Mouse (Mus musculus): ENCODE data around the gene Ercc4. TPM values are rescaled to one million over a fixed set of nuclear protein-coding genes. Genes with fewer than 3 reads are reported as not detected.

Ercc4 gene
- polyA plus RNA-seq, 1 experiment from 2014 or later = 15.1 TPM

GRCm38 (mm10) chr16:13152475-13152874 lies 43.0 kb downstream of the Ercc4 start:
- Histone ChIP-seq H3K36me3 (peaks cover 27% of the 10 kb centered on the region), H3K27ac (replicated peaks) (no peak overlapping the region), H3K4me3 (no peak overlapping the region), H3K4me2 (no peak overlapping the region), H3K9ac (no peak overlapping the region), H3K9me3 (no peaks in the 10 kb centered on the region), H3K27me3 (no peaks in the 10 kb centered on the region), H3K4me1 (replicated peaks) (no peaks in the 10 kb centered on the region)
- 92% methylated on average over 5 of the region's 5 CpGs for WGBS
- ATAC-seq (ENCODE audit: low read depth) = no peak

GRCm38 (mm10) chr16:13153215-13153614 lies 43.7 kb downstream of the Ercc4 start:
- Histone ChIP-seq H3K4me1 (replicated peaks) (no peaks in the 10 kb centered on the region), H3K27me3 (no peaks in the 10 kb centered on the region), H3K4me3 (no peak overlapping the region), H3K4me2 (no peak overlapping the region), H3K27ac (replicated peaks) (no peak overlapping the region), H3K9ac (no peak overlapping the region), H3K9me3 (no peaks in the 10 kb centered on the region), H3K36me3 (peaks cover 19% of the 10 kb centered on the region)
- 95% methylated on average over 4 of the region's 4 CpGs for WGBS
- ATAC-seq (ENCODE audit: low read depth) = no peak

DNA sequence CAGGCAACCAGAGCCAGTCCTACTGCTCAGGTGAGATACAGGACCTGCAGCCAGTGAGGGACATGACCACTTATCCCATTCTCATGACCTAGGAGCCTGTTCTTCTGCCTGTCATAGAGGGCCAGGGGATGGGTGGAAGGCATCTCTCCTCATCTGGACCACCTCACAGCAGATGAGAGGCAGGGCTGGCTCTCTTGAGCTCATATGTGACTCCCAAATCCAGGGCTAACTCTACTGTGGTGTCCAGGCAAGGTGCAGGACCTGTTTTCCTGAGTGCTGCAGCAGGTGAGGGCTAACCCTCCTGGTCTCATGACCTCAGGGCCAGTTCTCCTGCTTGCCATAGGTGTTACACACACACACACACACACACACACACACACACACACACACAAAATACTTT lies 44.9 kb downstream of the Ercc4 start:
- ATAC-seq (ENCODE audit: low read depth) = no peak
- Histone ChIP-seq H3K4me3 (no peak overlapping the region), H3K27me3 (no peaks in the 10 kb centered on the region), H3K4me2 (no peak overlapping the region), H3K9me3 (no peaks in the 10 kb centered on the region), H3K4me1 (replicated peaks) (peaks cover 4% of the 10 kb centered on the region), H3K9ac (no peak overlapping the region), H3K27ac (replicated peaks) (no peak overlapping the region), H3K36me3 (peaks cover 8% of the 10 kb centered on the region)

DNA sequence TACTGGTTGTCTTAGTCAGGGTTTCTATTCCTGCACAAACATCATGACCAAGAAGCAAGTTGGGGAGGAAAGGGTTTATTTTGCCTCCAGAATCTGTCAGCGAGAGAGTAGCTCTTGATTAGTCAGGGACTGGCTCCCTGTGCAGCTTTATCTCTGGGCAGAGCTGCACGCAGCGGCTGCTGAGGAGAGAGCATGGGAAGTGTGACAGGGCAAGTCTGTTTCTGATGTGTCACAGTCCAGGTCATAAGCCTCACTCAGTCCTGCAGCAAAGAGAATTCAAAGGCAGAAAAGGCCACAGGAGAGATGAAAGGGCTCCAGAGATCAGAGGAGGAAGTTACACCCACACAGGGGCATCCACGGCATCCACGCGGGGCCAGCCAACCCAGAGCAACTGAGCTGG lies 47.8 kb downstream of the Ercc4 start:
- ATAC-seq (ENCODE audit: low read depth) = no peak
- peaks cover 7% of the 10 kb centered on the region for H3K4me1 ChIP-seq (replicated peaks)
- H3K36me3 ChIP-seq = no peaks in the 10 kb centered on the region
- no peaks in the 10 kb centered on the region for H3K9me3 ChIP-seq
- no peak overlapping the region for H3K9ac ChIP-seq
- H3K4me3 ChIP-seq = no peak overlapping the region
- WGBS = 49% methylated on average over 6 of the region's 6 CpGs
- H3K27me3 ChIP-seq = no peaks in the 10 kb centered on the region
- no peak overlapping the region for H3K4me2 ChIP-seq
- no peak overlapping the region for H3K27ac ChIP-seq (replicated peaks)

DNA sequence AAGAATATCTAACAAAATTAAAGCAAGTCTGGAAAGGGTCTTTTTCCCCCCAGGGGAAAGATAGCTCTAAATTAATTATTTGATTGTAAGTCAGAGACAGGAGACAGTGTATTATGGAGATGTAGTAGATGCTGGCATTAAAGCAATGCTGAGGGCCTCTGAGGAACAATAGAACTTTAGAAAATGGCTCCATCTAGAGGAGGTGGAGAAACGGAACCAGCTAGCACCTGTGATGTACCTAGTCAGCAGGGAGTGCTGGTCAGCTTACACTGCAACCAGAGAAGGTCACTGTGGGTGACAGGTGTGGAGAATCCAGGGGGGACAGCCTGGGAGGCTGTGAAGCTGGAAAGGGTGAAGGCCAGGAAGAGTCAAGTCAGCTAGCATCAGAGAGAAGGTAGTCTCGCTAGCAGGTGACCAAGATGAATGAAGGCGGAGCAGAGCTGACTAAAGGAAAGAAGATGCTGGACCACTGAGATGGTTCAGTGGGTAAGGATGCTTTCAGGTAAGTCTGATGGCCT lies 48.7 kb downstream of the Ercc4 start:
- no peak overlapping the region for H3K9ac ChIP-seq
- WGBS = 60% methylated on average over 3 of the region's 3 CpGs
- H3K36me3 ChIP-seq = no peaks in the 10 kb centered on the region
- ATAC-seq (ENCODE audit: low read depth) = no peak
- H3K27ac ChIP-seq (replicated peaks) = no peak overlapping the region
- H3K9me3 ChIP-seq = no peaks in the 10 kb centered on the region
- H3K4me2 ChIP-seq = no peak overlapping the region
- H3K4me1 ChIP-seq (replicated peaks) = peaks cover 7% of the 10 kb centered on the region
- no peaks in the 10 kb centered on the region for H3K27me3 ChIP-seq
- no peak overlapping the region for H3K4me3 ChIP-seq

DNA sequence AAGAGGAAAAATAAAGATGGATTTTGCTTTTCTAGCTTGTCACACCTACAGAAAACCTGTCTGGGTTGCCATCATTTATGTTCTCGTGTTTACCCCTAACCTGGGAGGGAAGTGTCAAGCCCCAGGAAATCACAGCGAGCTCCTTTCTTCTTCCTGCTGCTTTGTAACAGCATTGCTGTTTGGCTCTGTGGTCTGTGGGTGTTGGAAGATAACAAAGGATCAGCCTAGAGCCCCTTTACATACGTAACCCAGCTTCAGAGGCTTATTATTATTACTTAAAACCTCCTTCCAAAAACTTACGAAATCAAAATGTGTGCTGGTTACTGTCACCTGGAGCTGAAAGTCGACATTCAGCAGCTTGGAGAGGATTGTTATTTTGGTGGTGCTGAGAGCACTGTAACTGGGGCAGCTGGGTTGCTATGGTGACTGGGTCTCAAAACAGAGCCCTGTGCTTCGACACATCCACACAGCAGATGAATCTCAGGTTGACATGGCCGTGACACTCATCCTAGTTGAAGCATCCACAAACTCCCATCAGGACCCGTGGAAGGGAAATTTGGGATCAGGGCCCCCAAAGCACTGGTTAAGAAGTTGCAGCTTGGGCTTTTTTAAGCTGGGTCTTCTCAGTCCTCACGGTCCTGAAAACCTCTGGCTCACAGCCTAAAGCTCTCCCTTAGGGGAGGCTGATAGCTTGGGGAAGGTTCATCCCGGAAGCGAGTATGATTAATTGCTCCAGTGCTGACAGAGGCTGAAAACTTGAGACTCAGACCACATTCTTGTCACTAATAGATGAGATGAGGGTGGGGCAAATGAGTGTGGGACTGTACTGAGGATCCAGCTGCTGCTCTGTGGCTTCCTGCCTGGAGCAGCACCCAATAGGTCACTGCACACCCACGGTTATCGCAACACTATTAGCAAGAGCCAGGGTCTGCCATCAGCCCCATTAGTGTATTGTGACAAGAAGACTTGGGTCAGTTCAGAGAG lies 49.7 kb downstream of the Ercc4 start:
- peaks cover 7% of the 10 kb centered on the region for H3K4me1 ChIP-seq (replicated peaks)
- H3K27me3 ChIP-seq = no peaks in the 10 kb centered on the region
- H3K36me3 ChIP-seq = no peaks in the 10 kb centered on the region
- peak; percentile 74 for ATAC-seq (ENCODE audit: low read depth)
- H3K9me3 ChIP-seq = no peaks in the 10 kb centered on the region
- 46% methylated on average over 13 of the region's 13 CpGs for WGBS
- H3K4me3 ChIP-seq = no peak overlapping the region
- no peak overlapping the region for H3K9ac ChIP-seq
- peak overlapping the region; percentile 58 for H3K4me2 ChIP-seq
- no peak overlapping the region for H3K27ac ChIP-seq (replicated peaks)

GRCm38 (mm10) chr16:13159927-13160644 lies 50.6 kb downstream of the Ercc4 start:
- ATAC-seq (ENCODE audit: low read depth) = peak; percentile 98
- Histone ChIP-seq H3K27ac (replicated peaks) (no peak overlapping the region), H3K9me3 (no peaks in the 10 kb centered on the region), H3K4me2 (peak overlapping the region; percentile 58), H3K27me3 (no peaks in the 10 kb centered on the region), H3K9ac (peak overlapping the region; percentile 55), H3K4me3 (peak overlapping the region; percentile 32), H3K36me3 (no peaks in the 10 kb centered on the region), H3K4me1 (replicated peaks) (peaks cover 7% of the 10 kb centered on the region)
- WGBS = 7% methylated on average over 29 of the region's 29 CpGs

DNA sequence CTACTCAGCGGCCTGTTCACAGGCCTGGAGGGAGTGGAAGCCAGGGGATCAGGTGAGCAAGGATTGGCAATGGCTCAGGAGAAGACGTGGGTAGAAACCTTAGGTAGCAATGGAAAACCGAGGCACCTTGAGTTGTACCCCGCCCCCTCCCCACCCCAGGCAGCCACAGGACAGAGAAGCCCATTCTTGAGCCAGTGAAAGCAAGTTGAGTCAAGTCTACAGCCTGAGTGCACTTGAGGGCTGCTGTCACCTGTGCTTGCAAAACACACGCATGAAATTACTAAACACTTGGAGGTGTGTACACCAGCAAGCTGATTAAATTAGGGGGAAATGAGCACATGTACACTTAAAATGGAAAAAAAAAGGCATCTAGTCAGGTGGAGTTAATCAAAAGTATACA lies 52.0 kb downstream of the Ercc4 start:
- ATAC-seq (ENCODE audit: low read depth) = no peak
- Histone ChIP-seq H3K9ac (no peak overlapping the region), H3K27me3 (no peaks in the 10 kb centered on the region), H3K4me2 (no peak overlapping the region), H3K4me3 (no peak overlapping the region), H3K9me3 (0 out of 2 replicates have a peak, but pooled peaks cover 3% of the 10 kb centered on the region), H3K36me3 (no peaks in the 10 kb centered on the region), H3K4me1 (replicated peaks) (peaks cover 7% of the 10 kb centered on the region), H3K27ac (replicated peaks) (no peak overlapping the region)
- WGBS = 83% methylated on average over 5 of the region's 5 CpGs

GRCm38 (mm10) chr16:13167731-13168130 lies 58.2 kb downstream of the Ercc4 start:
- Histone ChIP-seq H3K27ac (replicated peaks) (no peak overlapping the region), H3K9ac (no peak overlapping the region), H3K4me1 (replicated peaks) (no peaks in the 10 kb centered on the region), H3K9me3 (peaks cover 18% of the 10 kb centered on the region; the same call in 1 of the 2 replicates), H3K27me3 (no peaks in the 10 kb centered on the region), H3K4me2 (no peak overlapping the region), H3K36me3 (no peaks in the 10 kb centered on the region), H3K4me3 (no peak overlapping the region)
- ATAC-seq (ENCODE audit: low read depth) = no peak
- WGBS = 81% methylated on average over 3 of the region's 3 CpGs

- Histone ChIP-seq H3K4me3 (no peak overlapping the region), H3K9me3 (no peaks in the 10 kb centered on the region), H3K27ac (replicated peaks) (no peak overlapping the region), H3K4me1 (replicated peaks) (no peaks in the 10 kb centered on the region), H3K36me3 (no peaks in the 10 kb centered on the region), H3K4me2 (no peak overlapping the region), H3K27me3 (no peaks in the 10 kb centered on the region), H3K9ac (no peak overlapping the region)
- ATAC-seq (ENCODE audit: low read depth) = no peak
- WGBS = 94% methylated on average over 5 of the region's 5 CpGs
These were observed 63.7 kb downstream of the Ercc4 start for GRCm38 (mm10) chr16:13173055-13173742.

- Histone ChIP-seq H3K4me3 (no peak overlapping the region), H3K4me1 (replicated peaks) (no peaks in the 10 kb centered on the region), H3K4me2 (no peak overlapping the region), H3K9me3 (no peaks in the 10 kb centered on the region), H3K36me3 (no peaks in the 10 kb centered on the region), H3K9ac (no peak overlapping the region), H3K27me3 (no peaks in the 10 kb centered on the region), H3K27ac (replicated peaks) (no peak overlapping the region)
- 95% methylated on average over 5 of the region's 5 CpGs for WGBS
- ATAC-seq (ENCODE audit: low read depth) = no peak
These were observed 73.0 kb downstream of the Ercc4 start for GRCm38 (mm10) chr16:13182526-13182925.

Measured in neural tube, embryonic 13.5 days (tissue).